Mouse (Mus musculus) heart, postnatal 14 days (tissue): ENCODE results near the gene Psmb5. TPM values are rescaled to one million over a fixed set of nuclear protein-coding genes. Genes with fewer than 3 reads are reported as not detected.

Source experiments
- DNase-seq, 2 experiments: peaks; one replicate each; pipeline ENCODE4 v3.0.0; 2021 to 2022
- intact Hi-C: fragments of 180-260 bp; cut with DNase I; formaldehyde crosslinking; loops from one replicate; pipeline ENCODE4 v1.15.1; 2025
- long read RNA-seq, 2 experiments: library from polyadenylated mRNA; stranded (forward); transcript quantifications; one replicate each; pipeline ENCODE4 v2.0.0; 2021
- total RNA-seq, 2 experiments: library from RNA; stranded (reverse); gene quantifications; 2 replicates each; pipeline ENCODE4 v1.2.3; 2021

Psmb5 gene
- 100 to 1,000 TPM; 186 to 196 TPM for total RNA-seq
- long read RNA-seq, experiment 1, transcript Psmb5-201 (3 exons, 899 nt), result major isoform, 226 of 229 reads
- long read RNA-seq, experiment 1, partial matches to known transcripts, result 2 of 229 reads
- long read RNA-seq, experiment 1, other reads (novel, unspliced or antisense), result 1 of 229 reads
- long read RNA-seq, experiment 2, transcript Psmb5-201 (3 exons, 899 nt), result major isoform, 171 of 173 reads
- long read RNA-seq, experiment 2, partial matches to known transcripts, result 1 of 173 reads
- long read RNA-seq, experiment 2, other reads (novel, unspliced or antisense), result 0 of 173 reads

GRCm38 (mm10) chr14:54617897-54618365 is at the start of gene Psmb5:
Psmb5 (minus strand) TSS chr14:54618022.
- intact Hi-C loops, result no loop called here
- DNase-seq, result peak; percentile 86 to 87

- intact Hi-C loops, result no loop called here
These were observed 46.8 kb upstream of the Psmb5 start for GRCm38 (mm10) chr14:54664477-54665222.

GRCm38 (mm10) chr14:54660009-54660408 is 42.2 kb upstream of the Psmb5 start:
- DNase-seq, result no peak
- intact Hi-C loops, result loop anchor here (2.0 kb wide), 1 partner anchor 41 kb away; no protein-coding TSS in a partner anchor

More at GRCm38 (mm10) chr14:54664477-54665222, 46.8 kb upstream of the Psmb5 start:
- DNase-seq, result no peak

- intact Hi-C loops, result loop anchor here (5.0 kb wide), 1 partner anchor 34 kb away; the partner anchor contains the start of genes 1700123O20Rik and Acin1
- peak; percentile 82 to 87 for DNase-seq
These were observed 35.7 kb upstream of the Psmb5 start for GRCm38 (mm10) chr14:54653496-54653895.

GRCm38 (mm10) chr14:54652787-54653186 is 35.0 kb upstream of the Psmb5 start:
- DNase-seq, result no peak
- intact Hi-C loops, result loop anchor here (5.0 kb wide), 1 partner anchor 35 kb away; the partner anchor contains the start of genes 1700123O20Rik and Acin1

GRCm38 (mm10) chr14:54651556-54651955 is 33.7 kb upstream of the Psmb5 start:
- no peak for DNase-seq
- intact Hi-C loops, result loop anchor here (2.0 to 5.0 kb wide), 2 partner anchors 36 to 49 kb away; partner anchors contain the start of genes 1700123O20Rik and Acin1

- intact Hi-C loops, result loop anchor here (2.0 to 5.0 kb wide), 2 partner anchors 36 to 50 kb away; partner anchors contain the start of genes 1700123O20Rik and Acin1
- DNase-seq, result peak; percentile 81 to 89
These were observed 33.0 kb upstream of the Psmb5 start for GRCm38 (mm10) chr14:54650621-54651454.

- no peak for DNase-seq
- intact Hi-C loops, result loop anchor here (10.0 kb wide), 1 partner anchor 583 kb away; no protein-coding TSS in a partner anchor
These were observed 30.1 kb upstream of the Psmb5 start for GRCm38 (mm10) chr14:54647900-54648299.

GRCm38 (mm10) chr14:54646898-54647636 is 29.2 kb upstream of the Psmb5 start:
- DNase-seq, result no peak
- intact Hi-C loops, result loop anchor here (10.0 kb wide), 1 partner anchor 582 kb away; no protein-coding TSS in a partner anchor

- intact Hi-C loops, result loop anchor here (10.0 kb wide), 1 partner anchor 582 kb away; no protein-coding TSS in a partner anchor
These were observed 28.6 kb upstream of the Psmb5 start for GRCm38 (mm10) chr14:54646455-54646854.

GRCm38 (mm10) chr14:54644294-54644693 is 26.5 kb upstream of the Psmb5 start:
- no peak for DNase-seq
- intact Hi-C loops, result loop anchor here (5.0 to 10.0 kb wide), 3 partner anchors 37 to 579 kb away; partner anchors contain the start of gene 4931414P19Rik

More at GRCm38 (mm10) chr14:54646455-54646854, 28.6 kb upstream of the Psmb5 start:
- no peak for DNase-seq

GRCm38 (mm10) chr14:54643011-54643410 is 25.2 kb upstream of the Psmb5 start:
- no peak for DNase-seq
- intact Hi-C loops, result loop anchor here (2.0 to 10.0 kb wide), 4 partner anchors 36 to 578 kb away; partner anchors contain the start of gene 4931414P19Rik

- no peak for DNase-seq
These were observed 24.6 kb upstream of the Psmb5 start for GRCm38 (mm10) chr14:54642224-54642944.

GRCm38 (mm10) chr14:54641305-54641969 is 23.6 kb upstream of the Psmb5 start, which contains the start of gene Cdh24:
Cdh24 (minus strand) TSS chr14:54641364.
- intact Hi-C loops, result loop anchor here (1.0 to 10.0 kb wide), 4 partner anchors 34 to 577 kb away; partner anchors contain the start of gene 4931414P19Rik
- DNase-seq, result peak; percentile 89 to 90

More at GRCm38 (mm10) chr14:54642224-54642944, 24.6 kb upstream of the Psmb5 start:
- intact Hi-C loops, result loop anchor here (2.0 to 10.0 kb wide), 4 partner anchors 35 to 578 kb away; partner anchors contain the start of gene 4931414P19Rik

- intact Hi-C loops, result loop anchor here (1.0 to 10.0 kb wide), 4 partner anchors 34 to 576 kb away; partner anchors contain the start of gene 4931414P19Rik
- DNase-seq, result no peak
These were observed 23.1 kb upstream of the Psmb5 start, which contains the start of gene Gm17606 for GRCm38 (mm10) chr14:54640946-54641304. Gm17606 (plus strand) TSS chr14:54640952.

- intact Hi-C loops, result loop anchor here (5.0 to 10.0 kb wide), 3 partner anchors 33 to 575 kb away; partner anchors contain the start of gene 4931414P19Rik
These were observed 22.3 kb upstream of the Psmb5 start for GRCm38 (mm10) chr14:54640121-54640520.

GRCm38 (mm10) chr14:54638210-54638609 is 20.4 kb upstream of the Psmb5 start:
- intact Hi-C loops, result loop anchor here (5.0 kb wide), 1 partner anchor 111 kb away; no protein-coding TSS in a partner anchor
- no peak for DNase-seq

More at GRCm38 (mm10) chr14:54640121-54640520, 22.3 kb upstream of the Psmb5 start:
- no peak for DNase-seq
